Mouse (Mus musculus) ES-E14 (cell line): Measurements from ENCODE around the gene Cpne5. TPM values are rescaled to one million over a fixed set of nuclear protein-coding genes. Genes with fewer than 3 reads are reported as not detected.
"Not testable (repeated sequence)": the region's sequence is repeated elsewhere in the genome, so short reads cannot be mapped to it uniquely, and the experiment has no call there.

Experiments used
- DNase-seq: peaks from one replicate; pipeline ENCODE4 v3.0.0-alpha.2; 2013; ENCODE audit warnings: low read depth, low spot score
- H3K27ac ChIP-seq: 2 replicates; pipeline ENCODE4 v1.5.1; 2012; ENCODE audit warnings: low read depth, mild to moderate bottlenecking, low read length, moderate library complexity, mixed read lengths; ENCODE audit not compliant: poor library complexity, insufficient read depth, severe bottlenecking
- H3K36me3 ChIP-seq: 2 replicates; pipeline ENCODE4 v1.6.1; 2012; ENCODE audit warnings: mild to moderate bottlenecking, low read length, moderate library complexity, mixed read lengths; ENCODE audit not compliant: control insufficient read depth, poor library complexity, insufficient read depth, severe bottlenecking
- H3K4me1 ChIP-seq, 2 experiments: fragments of 150-350 bp in 1 of 2; sonication (generic) in 1 of 2; 2 replicates each; pipeline ENCODE4 v1.6.1; 2012; ENCODE audit warnings: low read length in 2 of 2, mild to moderate bottlenecking in 1 of 2, mixed read lengths in 1 of 2; ENCODE audit not compliant: control insufficient read depth in 2 of 2, insufficient read depth in 2 of 2, poor library complexity in 1 of 2
- H3K4me3 ChIP-seq, 2 experiments: fragments of 150-350 bp in 1 of 2; sonication (generic) in 1 of 2; 2 replicates each; pipeline ENCODE4 v1.5.1; 2012; ENCODE audit warnings: low read length in 2 of 2, low read depth in 1 of 2, mild to moderate bottlenecking in 1 of 2, mixed read lengths in 1 of 2; ENCODE audit not compliant: insufficient read depth in 1 of 2, poor library complexity in 1 of 2, severe bottlenecking in 1 of 2
- H3K9ac ChIP-seq: 2 replicates; pipeline ENCODE4 v1.6.1; 2012; ENCODE audit warnings: low read depth, mild to moderate bottlenecking, low read length, mixed read lengths; ENCODE audit not compliant: poor library complexity, insufficient read depth, severe bottlenecking
- H3K9me3 ChIP-seq: fragments of 150-350 bp; sonication (generic); 2 replicates; pipeline ENCODE4 v1.6.1; 2012; ENCODE audit warnings: low read depth, mild to moderate bottlenecking, low read length; ENCODE audit not compliant: control insufficient read depth, insufficient read depth
- CHD2 ChIP-seq: IDR thresholded peaks from 2 replicates; pipeline ENCODE4 v1.6.1; 2014; ENCODE audit warnings: mild to moderate bottlenecking, low read depth, low read length, inconsistent platforms
- HCFC1 ChIP-seq: IDR thresholded peaks from 2 replicates; pipeline ENCODE4 v1.6.1; 2012; ENCODE audit warnings: low read length, inconsistent platforms, borderline replicate concordance; ENCODE audit not compliant: insufficient read depth
- MAFK ChIP-seq: IDR thresholded peaks from 2 replicates; pipeline ENCODE4 v1.6.1; 2014; ENCODE audit warnings: mild to moderate bottlenecking, low read depth, low read length, inconsistent platforms; ENCODE audit not compliant: insufficient read depth
- ZC3H11A ChIP-seq: IDR thresholded peaks from 2 replicates; pipeline ENCODE4 v1.6.1; 2012; ENCODE audit warnings: low read depth, mild to moderate bottlenecking, inconsistent platforms, low read length, borderline replicate concordance
- ZNF384 ChIP-seq: IDR thresholded peaks from 2 replicates; pipeline ENCODE4 v1.6.1; 2012; ENCODE audit warnings: low read depth, low read length, inconsistent platforms
- in situ Hi-C, 2 experiments: fragments of 600-800 bp; cut with MboI; formaldehyde crosslinking; loops; one replicate each; pipeline ENCODE4 v1.15.1; 2025; ENCODE audit warnings: low sequenced_read_pairs in 2 of 2, inconsistent platforms in 1 of 2; ENCODE audit not compliant: unreplicated experiment in 2 of 2
- total RNA-seq: library from RNA; depleted of rRNA; stranded (reverse); fragments of 300-350 nt; gene quantifications from 2 replicates; pipeline ENCODE4 v1.2.3, GENCODE M21; 2012

Cpne5 gene
- total RNA-seq, 1 experiment = 5.1 TPM

- TF ChIP-seq CHD2 = no peak
- no peak for TF ChIP-seq ZNF384
- TF ChIP-seq HCFC1 = no peak
- no peak for TF ChIP-seq ZC3H11A
- DNase-seq = no peak
- no peak overlapping the region for H3K9ac ChIP-seq
- peaks cover 70% of the 10 kb centered on the region for H3K36me3 ChIP-seq
- in situ Hi-C loops = no loop called here
- peaks cover 0 to 14% of the 10 kb centered on the region in 2 experiments; a peak in 2 of 4 replicates for H3K4me1 ChIP-seq
- no peaks in the 10 kb centered on the region for H3K9me3 ChIP-seq
- H3K27ac ChIP-seq = no peak overlapping the region
- no peak overlapping the region for H3K4me3 ChIP-seq
Observed at GRCm38 (mm10) chr17:29253684-29254083, 15.7 kb upstream of the Cpne5 start.

- DNase-seq = no peak
- H3K4me3 ChIP-seq = no peak overlapping the region
- in situ Hi-C loops = no loop called here
- no peaks in the 10 kb centered on the region for H3K9me3 ChIP-seq
- TF ChIP-seq ZNF384 (no peak), MAFK (no peak), ZC3H11A (no peak), HCFC1 (no peak), CHD2 (no peak)
- peaks cover 0 to 14% of the 10 kb centered on the region in 2 experiments; a peak in 2 of 4 replicates for H3K4me1 ChIP-seq
- peaks cover 66% of the 10 kb centered on the region for H3K36me3 ChIP-seq
- H3K9ac ChIP-seq = no peak overlapping the region
- no peak overlapping the region for H3K27ac ChIP-seq
Observed at GRCm38 (mm10) chr17:29253236-29253635, 15.3 kb upstream of the Cpne5 start.

- in situ Hi-C loops = no loop called here
- H3K4me3 ChIP-seq = no peak overlapping the region
- no peak for DNase-seq
- H3K27ac ChIP-seq = no peak overlapping the region
- H3K9ac ChIP-seq = no peak overlapping the region
- peaks cover 52% of the 10 kb centered on the region for H3K36me3 ChIP-seq
- no peaks in the 10 kb centered on the region for H3K9me3 ChIP-seq
- peaks cover 0 to 8% of the 10 kb centered on the region in 2 experiments; a peak in 1 of 4 replicates for H3K4me1 ChIP-seq
- TF ChIP-seq ZC3H11A (no peak), CHD2 (no peak), HCFC1 (no peak), ZNF384 (no peak), MAFK (no peak)
Observed at GRCm38 (mm10) chr17:29251608-29252390, 13.8 kb upstream of the Cpne5 start.

DNA sequence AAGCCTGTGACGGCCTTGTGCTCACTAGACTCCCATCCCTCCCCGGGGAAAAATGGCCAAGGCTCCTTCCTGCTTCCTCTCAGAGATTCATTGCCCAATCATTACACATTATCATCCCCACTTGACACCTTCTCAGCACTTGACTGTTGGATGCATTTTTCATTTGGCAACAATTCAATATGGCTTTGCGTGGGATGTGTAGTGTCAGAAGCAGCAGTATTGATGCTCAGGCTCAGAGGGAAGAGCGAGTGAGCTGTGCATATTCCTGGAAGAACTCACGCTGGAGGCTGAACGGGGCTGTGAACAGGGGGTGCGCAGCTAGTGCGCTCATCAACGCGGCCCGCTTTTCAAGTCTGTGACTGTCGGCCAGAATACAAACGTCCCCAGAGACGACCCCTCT is 13.0 kb upstream of the Cpne5 start:
- H3K27ac ChIP-seq, in situ Hi-C loops, H3K9me3 ChIP-seq, H3K9ac ChIP-seq, H3K4me1 ChIP-seq, DNase-seq, H3K4me3 ChIP-seq: not testable (repeated sequence)
- peaks cover 47% of the 10 kb centered on the region for H3K36me3 ChIP-seq

- H3K27ac ChIP-seq = no peak overlapping the region
- in situ Hi-C loops = loop anchor here in 1 of 2 experiments (5.0 to 10.0 kb wide), 2 partner anchors 72 to 205 kb away; no protein-coding TSS in a partner anchor
- H3K4me3 ChIP-seq = no peak overlapping the region
- TF ChIP-seq ZC3H11A (no peak), MAFK (no peak), HCFC1 (no peak), ZNF384 (no peak), CHD2 (no peak)
- H3K4me1 ChIP-seq = peaks cover 0 to 10% of the 10 kb centered on the region in 2 experiments; a peak in 1 of 4 replicates
- no peak overlapping the region for H3K9ac ChIP-seq
- no peaks in the 10 kb centered on the region for H3K9me3 ChIP-seq
- DNase-seq = no peak
- H3K36me3 ChIP-seq = peaks cover 41% of the 10 kb centered on the region
Observed at GRCm38 (mm10) chr17:29249512-29249911, 11.5 kb upstream of the Cpne5 start.
